Mouse (Mus musculus) testis, postnatal 14 days (tissue): Measurements from ENCODE around the gene Ttll4.

Experiments
- DNase-seq: peaks from one replicate; pipeline ENCODE4 v3.0.0; 2021; ENCODE audit warnings: low spot score

Gene Ttll4

DNA sequence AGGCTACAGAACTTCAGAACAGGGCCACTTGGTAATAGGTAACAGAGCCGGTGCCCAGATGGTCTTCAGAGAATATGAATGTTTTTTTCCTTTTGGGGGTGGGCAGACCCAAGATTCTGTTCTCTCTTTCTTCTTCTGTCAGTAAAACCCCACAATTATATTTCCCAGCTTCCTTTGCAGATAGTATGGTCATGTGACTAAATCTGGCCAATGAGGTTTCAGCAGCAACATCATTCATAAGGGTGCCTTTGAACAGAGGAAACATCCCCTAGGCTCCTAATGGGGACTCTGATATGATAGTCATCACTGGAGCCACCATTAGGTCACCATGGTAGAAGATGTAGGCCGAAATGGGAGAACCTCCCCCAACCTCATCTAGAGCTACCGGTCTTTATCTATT is 91.3 kb downstream of the Ttll4 start:
- DNase-seq, result no peak
